Mouse (Mus musculus) hindbrain, embryonic 14.5 days (tissue): ENCODE measurements at regions not wholly inside any gene's neighbourhood (a gene's known extent, or its start where the extent isn't known, plus 50 kb on each side); places are given as distances from the start of the nearest gene placed in this dataset.

Experiments
- ATAC-seq: fragments of 200-750 bp; cut with Nextera tagmentation; 2 replicates; pipeline ENCODE4 v1.8.0; 2017; ENCODE audit warnings: moderate number of reproducible peaks, mild to moderate bottlenecking, moderate TSS enrichment, moderate library complexity; ENCODE audit not compliant: low FRiP score
- DNase-seq: peaks from one replicate; pipeline ENCODE4 v3.0.0-alpha.2; 2015; ENCODE audit warnings: low spot score
- H3K27ac ChIP-seq: fragments of 300-500 bp; sonication (generic); 2 replicates; pipeline ENCODE4 v1.5.1; 2014; ENCODE audit warnings: mild to moderate bottlenecking, moderate library complexity
- H3K27me3 ChIP-seq: fragments of 300-500 bp; sonication (generic); 2 replicates; pipeline ENCODE4 v1.6.1; 2014; ENCODE audit warnings: mild to moderate bottlenecking, low read length, mixed read lengths; ENCODE audit not compliant: control insufficient read depth, insufficient read depth
- H3K36me3 ChIP-seq: fragments of 300-500 bp; sonication (generic); replicated peaks from 2 replicates; pipeline ENCODE4 v1.6.1; 2014; ENCODE audit not compliant: control insufficient read depth, insufficient read depth
- H3K4me1 ChIP-seq: fragments of 300-500 bp; sonication (generic); replicated peaks from 2 replicates; pipeline ENCODE4 v1.6.1; 2014; ENCODE audit warnings: antibody characterized with exemption, low read length, mixed read lengths; ENCODE audit not compliant: control insufficient read depth, insufficient read depth
- H3K4me2 ChIP-seq: fragments of 300-500 bp; sonication (generic); replicated peaks from 2 replicates; pipeline ENCODE4 v1.6.1; 2014; ENCODE audit warnings: mild to moderate bottlenecking, moderate library complexity
- H3K4me3 ChIP-seq: fragments of 300-500 bp; sonication (generic); replicated peaks from 2 replicates; pipeline ENCODE4 v1.5.1; 2014; ENCODE audit warnings: mild to moderate bottlenecking, low read length
- H3K9ac ChIP-seq: fragments of 300-500 bp; sonication (generic); 2 replicates; pipeline ENCODE4 v1.6.1; 2014
- H3K9me3 ChIP-seq: fragments of 300-500 bp; sonication (generic); 2 replicates; pipeline ENCODE4 v1.6.1; 2016; ENCODE audit warnings: low read length; ENCODE audit not compliant: control insufficient read depth
- WGBS: fragments of 180-500 bp; shearing (Covaris S2); extraction: QIAGEN DNeasy Blood & Tissue Kit; methylation state at CpG from one replicate; pipeline ENCODE4 v1.1.7; 2014; 5-methylcytosine and 5-hydroxymethylcytosine counted together

DNA sequence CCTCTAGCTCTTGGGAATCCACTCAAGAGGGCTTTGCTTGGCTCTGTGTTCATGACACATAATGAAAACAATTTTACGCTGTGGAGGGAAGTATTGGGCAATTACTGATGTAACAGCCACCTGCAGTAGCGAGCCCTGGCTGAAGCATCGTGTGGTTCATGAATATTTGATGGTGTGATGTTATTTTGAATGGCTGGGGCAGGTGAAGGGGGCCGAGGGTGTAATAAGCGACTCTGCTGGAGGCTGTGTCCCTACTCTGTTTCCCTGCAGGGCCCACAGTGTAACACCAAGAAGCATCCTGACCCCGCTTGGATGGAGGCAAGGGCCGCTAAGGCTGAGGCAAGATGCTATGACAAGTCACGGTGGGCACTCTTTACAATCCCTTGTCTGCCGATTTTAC is 184.6 kb upstream of the Sp8 start:
- Histone ChIP-seq H3K27ac (no peak overlapping the region), H3K9ac (no peak overlapping the region), H3K4me1 (0 out of 2 replicates have a peak, but pooled peaks cover 4% of the 10 kb centered on the region), H3K4me2 (0 out of 2 replicates have a peak overlapping the region, but pooled peaks have one; percentile 12), H3K27me3 (peaks cover 89% of the 10 kb centered on the region), H3K36me3 (no peaks in the 10 kb centered on the region), H3K9me3 (no peaks in the 10 kb centered on the region), H3K4me3 (no peak overlapping the region)
- DNase-seq (no peak), ATAC-seq (peak; percentile 65; the same call in 1 of the 2 replicates)
- WGBS: 7% methylated on average over 9 of the region's 9 CpGs

DNA sequence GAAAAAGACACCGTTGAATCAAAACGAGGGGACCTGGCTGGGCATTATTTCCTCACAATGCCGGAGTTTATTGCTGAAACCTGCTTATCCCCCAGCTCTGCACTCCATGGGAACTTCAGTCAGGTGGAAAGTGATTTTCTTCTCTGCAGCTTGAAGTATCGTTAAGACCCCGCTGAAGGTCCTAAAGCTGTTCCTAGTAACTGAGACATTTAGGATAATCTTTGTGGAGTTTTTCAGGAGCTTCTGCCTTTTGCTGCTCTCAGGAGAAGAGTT is 185.0 kb upstream of the Sp8 start:
- ATAC-seq (peak; percentile 51; the same call in 1 of the 2 replicates), DNase-seq (no peak)
- no peak overlapping the region for H3K4me2 ChIP-seq
- H3K36me3 ChIP-seq: no peaks in the 10 kb centered on the region
- H3K27ac ChIP-seq: no peak overlapping the region
- no peak overlapping the region for H3K4me3 ChIP-seq
- 0 out of 2 replicates have a peak, but pooled peaks cover 4% of the 10 kb centered on the region for H3K4me1 ChIP-seq
- no peaks in the 10 kb centered on the region for H3K9me3 ChIP-seq
- 1% methylated on average over 5 of the region's 5 CpGs for WGBS
- H3K9ac ChIP-seq: no peak overlapping the region
- peaks cover 89% of the 10 kb centered on the region for H3K27me3 ChIP-seq

DNA sequence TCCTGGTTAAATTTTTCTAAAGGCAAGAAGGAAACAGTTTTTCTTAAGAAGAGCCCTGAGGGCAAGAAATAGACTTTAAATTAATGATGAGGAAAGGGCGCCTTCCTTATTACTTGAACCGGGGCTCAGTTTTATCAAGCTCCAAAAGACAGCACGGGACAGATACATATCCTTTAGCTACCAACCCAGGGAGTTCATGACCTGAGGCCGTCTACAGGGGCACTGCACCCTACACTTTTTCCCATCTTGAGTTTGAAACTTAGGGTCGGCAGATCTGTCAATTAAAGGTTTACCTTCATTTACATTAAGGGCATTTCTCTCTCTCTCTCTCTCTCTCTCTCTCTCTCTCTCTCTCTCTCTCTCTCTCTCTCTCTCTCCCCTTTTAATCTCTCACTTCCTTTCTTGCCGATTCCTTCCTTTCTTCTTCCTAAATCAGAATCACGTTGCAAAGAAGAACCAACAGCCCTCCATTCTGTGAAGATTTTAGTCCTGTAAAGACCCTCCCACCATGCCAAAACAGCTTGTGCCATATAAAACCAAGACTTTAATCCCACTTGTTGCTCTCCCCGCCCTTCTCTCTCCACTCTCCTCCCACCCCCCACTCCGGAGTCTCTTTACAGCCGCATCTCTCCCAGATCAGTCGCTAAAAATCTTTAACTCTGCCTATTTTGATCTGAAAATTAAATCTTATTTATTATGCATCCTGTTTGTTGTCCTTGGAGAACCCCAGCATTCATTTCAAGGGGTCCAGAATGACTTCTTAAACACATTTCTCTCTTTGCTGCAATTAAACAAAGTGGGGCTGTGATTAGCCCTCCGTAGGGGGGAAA is 185.5 kb upstream of the Sp8 start:
- Histone ChIP-seq H3K4me2 (no peak overlapping the region), H3K4me3 (no peak overlapping the region), H3K9me3 (no peaks in the 10 kb centered on the region), H3K27ac (no peak overlapping the region), H3K27me3 (peaks cover 90% of the 10 kb centered on the region), H3K9ac (no peak overlapping the region), H3K4me1 (0 out of 2 replicates have a peak, but pooled peaks cover 4% of the 10 kb centered on the region), H3K36me3 (no peaks in the 10 kb centered on the region)
- no peak for ATAC-seq
- no peak for DNase-seq
- WGBS: 3% methylated on average over 12 of the region's 12 CpGs

DNA sequence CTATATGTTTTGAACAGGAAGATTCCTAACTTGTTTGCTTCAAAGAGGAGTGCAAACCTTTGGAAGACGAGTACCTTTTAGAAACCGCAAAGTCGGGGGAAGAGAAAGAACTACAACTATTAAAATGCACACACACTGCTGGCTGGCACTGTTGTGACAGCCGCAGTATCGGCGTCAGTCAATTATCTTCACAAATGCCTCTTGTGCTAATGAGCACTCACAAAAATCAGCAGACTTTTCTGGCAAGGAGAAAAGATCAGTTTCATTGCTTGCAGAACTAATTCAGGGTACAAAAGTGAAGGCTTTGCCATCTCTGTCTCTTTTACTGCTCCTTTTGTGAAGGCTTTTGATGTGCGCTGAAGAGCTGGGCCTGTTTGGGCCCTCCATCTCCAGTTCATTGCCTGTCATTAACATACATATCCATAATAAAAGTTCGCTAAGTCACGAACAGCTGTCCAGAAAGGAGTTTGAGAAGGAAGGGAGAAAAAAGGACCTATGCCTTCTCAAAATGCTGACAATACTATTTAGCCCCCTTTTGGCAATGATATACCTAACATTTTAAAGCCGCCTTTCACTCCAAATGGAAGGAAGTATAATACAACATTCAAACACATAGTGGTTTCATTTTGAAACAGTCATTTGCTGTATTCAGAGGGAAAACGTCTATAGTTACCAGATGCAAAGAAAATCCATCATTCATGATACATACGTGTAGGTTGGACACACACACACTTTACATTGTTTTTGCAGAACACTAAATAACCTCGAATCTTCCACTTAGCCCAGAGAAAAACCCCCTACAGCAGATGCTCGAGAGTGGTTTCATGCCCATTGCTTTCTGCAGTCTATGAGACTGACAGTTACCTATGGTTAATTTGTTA is 186.6 kb upstream of the Sp8 start:
- no peak overlapping the region for H3K4me3 ChIP-seq
- 12% methylated on average over 14 of the region's 14 CpGs for whole genome bisulfite sequencing
- peak; percentile 46; the same call in 1 of the 2 replicates for ATAC-seq
- no peaks in the 10 kb centered on the region for H3K9me3 ChIP-seq
- no peak overlapping the region for H3K9ac ChIP-seq
- H3K27ac ChIP-seq: no peak overlapping the region
- no peak overlapping the region for H3K4me2 ChIP-seq
- H3K36me3 ChIP-seq: no peaks in the 10 kb centered on the region
- 0 out of 2 replicates have a peak, but pooled peaks cover 4% of the 10 kb centered on the region for H3K4me1 ChIP-seq
- H3K27me3 ChIP-seq: peaks cover 92% of the 10 kb centered on the region
- DNase-seq: no peak

DNA sequence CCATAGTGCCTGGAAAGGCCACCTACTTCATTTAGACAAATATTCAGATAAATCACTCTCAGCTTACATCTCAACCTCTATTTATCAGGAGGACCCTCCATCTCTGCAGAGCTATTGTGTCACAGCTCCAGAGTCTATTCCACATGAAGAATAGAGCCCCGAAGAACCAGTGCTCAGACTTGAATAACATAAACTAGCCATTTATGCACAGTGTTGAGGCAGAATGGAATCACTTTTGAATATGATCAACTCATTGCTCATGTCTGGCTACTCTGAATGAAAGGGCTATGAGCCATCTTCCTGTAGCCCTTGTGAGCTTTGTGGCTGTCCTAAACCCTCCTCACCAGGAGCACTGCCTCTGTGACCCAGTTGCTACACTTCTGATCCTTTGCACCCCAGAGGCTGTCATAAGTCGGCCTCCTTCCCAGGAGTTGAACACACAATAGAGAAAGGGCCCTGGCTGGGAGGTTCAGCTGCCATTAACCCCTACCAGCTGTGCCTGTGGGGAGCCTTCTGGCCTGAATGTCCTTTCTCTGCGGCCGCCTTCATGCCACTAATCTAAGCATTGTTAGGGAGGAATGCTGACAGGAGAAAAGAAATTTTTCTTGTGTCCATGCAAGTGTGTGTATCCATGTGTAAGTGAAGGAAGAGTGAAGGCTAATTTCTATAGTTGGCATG is 195.5 kb upstream of the Sp8 start:
- ATAC-seq (peak; percentile 59; the same call in 1 of the 2 replicates), DNase-seq (no peak)
- Histone ChIP-seq H3K4me3 (no peak overlapping the region), H3K27ac (no peak overlapping the region), H3K36me3 (no peaks in the 10 kb centered on the region), H3K27me3 (peaks cover 91% of the 10 kb centered on the region), H3K4me2 (no peak overlapping the region), H3K9ac (no peak overlapping the region), H3K9me3 (no peaks in the 10 kb centered on the region), H3K4me1 (no peaks in the 10 kb centered on the region)
- WGBS: 9% methylated on average over 4 of the region's 4 CpGs

DNA sequence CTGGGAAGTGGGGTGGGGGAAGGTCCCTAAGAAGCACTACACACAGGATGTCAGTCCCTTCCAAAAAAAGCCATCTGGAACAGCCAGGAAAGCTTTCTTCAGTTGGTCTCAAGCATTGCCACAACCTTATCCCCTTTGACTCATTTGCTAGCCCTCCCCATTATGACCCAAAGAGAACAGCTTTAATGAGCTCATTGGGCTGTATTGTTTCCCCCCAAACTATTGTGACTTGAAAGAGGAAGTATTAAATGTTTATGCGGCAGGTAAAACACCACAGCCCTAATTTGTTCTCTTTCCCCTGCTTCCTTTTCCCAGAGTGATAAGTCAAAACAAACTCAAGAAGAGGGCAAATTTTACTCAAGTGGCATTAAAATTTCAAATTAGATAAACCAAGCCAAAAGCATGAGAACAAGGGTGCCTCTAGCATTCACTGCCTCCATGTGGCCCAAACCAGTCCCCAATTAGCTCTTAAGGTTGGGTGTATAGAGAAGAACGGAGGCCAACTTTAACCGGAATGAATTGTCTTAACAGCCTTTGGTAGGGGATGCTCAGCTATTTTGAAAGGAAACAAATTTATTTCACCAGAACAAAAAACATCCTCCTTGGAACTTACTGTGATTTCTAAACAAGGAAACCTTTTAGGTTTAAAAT is 196.7 kb upstream of the Sp8 start:
- no peaks in the 10 kb centered on the region for H3K4me1 ChIP-seq
- H3K36me3 ChIP-seq: no peaks in the 10 kb centered on the region
- 72% methylated on average over 3 of the region's 3 CpGs for WGBS
- no peak overlapping the region for H3K4me2 ChIP-seq
- H3K9ac ChIP-seq: no peak overlapping the region
- DNase-seq: no peak
- H3K27ac ChIP-seq: no peak overlapping the region
- no peak for ATAC-seq
- no peak overlapping the region for H3K4me3 ChIP-seq
- H3K9me3 ChIP-seq: no peaks in the 10 kb centered on the region
- H3K27me3 ChIP-seq: peaks cover 90% of the 10 kb centered on the region

DNA sequence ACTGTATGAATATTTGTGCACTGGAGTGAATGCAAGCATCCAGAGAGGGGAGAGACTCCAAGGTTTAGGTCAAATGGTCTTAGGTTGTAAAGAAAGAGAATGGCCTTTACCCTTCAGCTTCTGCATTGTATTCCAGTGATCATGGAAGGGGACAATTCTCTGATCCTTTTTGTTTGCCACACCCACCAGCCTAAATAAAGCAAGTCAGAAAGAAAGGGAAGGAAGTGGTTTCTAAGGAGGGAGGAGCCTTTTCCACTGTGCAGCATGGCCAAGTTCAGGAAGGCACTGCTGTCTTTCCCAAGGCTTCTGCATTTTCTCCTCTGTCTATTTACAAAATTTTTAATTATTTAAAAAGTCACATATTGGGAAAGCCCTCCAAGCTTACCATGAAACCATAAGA is 197.5 kb upstream of the Sp8 start:
- H3K9me3 ChIP-seq: no peaks in the 10 kb centered on the region
- H3K27me3 ChIP-seq: peaks cover 90% of the 10 kb centered on the region
- no peaks in the 10 kb centered on the region for H3K36me3 ChIP-seq
- no peak overlapping the region for H3K27ac ChIP-seq
- no peaks in the 10 kb centered on the region for H3K4me1 ChIP-seq
- no peak overlapping the region for H3K4me2 ChIP-seq
- H3K4me3 ChIP-seq: no peak overlapping the region
- no peak overlapping the region for H3K9ac ChIP-seq
- DNase-seq: no peak
- no peak for ATAC-seq

DNA sequence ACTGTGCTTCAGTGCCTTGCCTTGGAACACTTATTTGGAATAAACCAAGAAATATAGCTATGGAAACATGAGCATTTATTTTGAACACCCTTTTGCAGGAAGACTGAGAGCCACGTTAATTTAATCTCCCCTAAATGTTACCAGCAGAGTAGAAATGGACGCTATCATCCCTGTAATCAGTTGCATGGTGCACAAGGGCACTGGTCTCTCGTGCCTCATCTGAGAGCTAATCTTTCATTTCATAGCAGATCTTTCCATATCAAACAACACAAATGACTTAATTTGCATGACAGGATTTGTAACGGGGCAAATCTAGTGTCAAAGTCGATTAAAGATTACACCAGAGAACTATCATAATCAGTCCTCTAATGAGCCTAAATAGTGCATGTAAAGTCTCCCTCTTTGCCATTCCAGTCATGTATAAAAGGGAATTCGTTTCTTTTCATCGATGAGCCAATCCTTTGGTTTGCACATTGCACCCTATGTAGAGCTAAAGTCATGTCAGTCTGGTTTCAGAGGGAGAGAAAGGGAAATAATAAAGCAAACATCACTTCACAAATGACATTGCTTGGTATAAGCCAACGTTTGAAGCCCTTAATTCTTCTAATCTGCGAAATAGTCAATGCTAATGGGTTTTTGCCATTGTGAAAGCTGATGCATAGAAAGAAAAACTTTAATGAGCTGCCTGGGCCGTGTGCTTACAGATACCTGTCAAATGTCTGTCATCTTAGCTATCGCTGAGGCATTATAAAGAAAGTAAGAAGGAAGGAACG is 198.7 kb upstream of the Sp8 start:
- Histone ChIP-seq H3K36me3 (no peaks in the 10 kb centered on the region), H3K9ac (no peak overlapping the region), H3K4me1 (no peaks in the 10 kb centered on the region), H3K4me3 (no peak overlapping the region), H3K27me3 (peaks cover 87% of the 10 kb centered on the region), H3K27ac (no peak overlapping the region), H3K4me2 (no peak overlapping the region), H3K9me3 (no peaks in the 10 kb centered on the region)
- no peak for ATAC-seq
- WGBS: 39% methylated on average over 12 of the region's 12 CpGs
- DNase-seq: no peak
